Mouse (Mus musculus) midbrain, embryonic 12.5 days (tissue): ENCODE measurements at regions not wholly inside any gene's neighbourhood (a gene's known extent, or its start where the extent isn't known, plus 50 kb on each side); places are given as distances from the start of the nearest gene placed in this dataset.
"Not testable (repeated sequence)": the region's sequence is repeated elsewhere in the genome, so short reads cannot be mapped to it uniquely, and the experiment has no call there.

Source experiments
- ATAC-seq: fragments of 200-750 bp; cut with Nextera tagmentation; 2 replicates; pipeline ENCODE4 v1.8.0; 2017; ENCODE audit warnings: low read depth, moderate TSS enrichment, moderate library complexity; ENCODE audit not compliant: low FRiP score
- H3K27ac ChIP-seq: fragments of 300-500 bp; sonication (generic); replicated peaks from 2 replicates; pipeline ENCODE4 v1.5.1; 2016; ENCODE audit warnings: mild to moderate bottlenecking
- H3K27me3 ChIP-seq: fragments of 300-500 bp; sonication (generic); 2 replicates; pipeline ENCODE4 v1.6.1; 2016; ENCODE audit warnings: mild to moderate bottlenecking
- H3K36me3 ChIP-seq: fragments of 300-500 bp; sonication (generic); 2 replicates; pipeline ENCODE4 v1.6.1; 2016
- H3K4me1 ChIP-seq: fragments of 300-500 bp; sonication (generic); 2 replicates; pipeline ENCODE4 v1.6.1; 2016
- H3K4me2 ChIP-seq: fragments of 300-500 bp; sonication (generic); replicated peaks from 2 replicates; pipeline ENCODE4 v1.6.1; 2016; ENCODE audit warnings: mild to moderate bottlenecking, moderate library complexity
- H3K4me3 ChIP-seq: fragments of 300-500 bp; sonication (generic); 2 replicates; pipeline ENCODE4 v1.5.1; 2016; ENCODE audit warnings: mild to moderate bottlenecking
- H3K9ac ChIP-seq: fragments of 300-500 bp; sonication (generic); replicated peaks from 2 replicates; pipeline ENCODE4 v1.6.1; 2016; ENCODE audit warnings: mild to moderate bottlenecking, moderate library complexity
- H3K9me3 ChIP-seq: fragments of 300-500 bp; sonication (generic); 2 replicates; pipeline ENCODE4 v1.6.1; 2016; ENCODE audit warnings: mild to moderate bottlenecking
- WGBS: fragments of 180-500 bp; shearing (Covaris S2); methylation state at CpG from one replicate; pipeline ENCODE4 v1.1.7; 2016; 5-methylcytosine and 5-hydroxymethylcytosine counted together

DNA sequence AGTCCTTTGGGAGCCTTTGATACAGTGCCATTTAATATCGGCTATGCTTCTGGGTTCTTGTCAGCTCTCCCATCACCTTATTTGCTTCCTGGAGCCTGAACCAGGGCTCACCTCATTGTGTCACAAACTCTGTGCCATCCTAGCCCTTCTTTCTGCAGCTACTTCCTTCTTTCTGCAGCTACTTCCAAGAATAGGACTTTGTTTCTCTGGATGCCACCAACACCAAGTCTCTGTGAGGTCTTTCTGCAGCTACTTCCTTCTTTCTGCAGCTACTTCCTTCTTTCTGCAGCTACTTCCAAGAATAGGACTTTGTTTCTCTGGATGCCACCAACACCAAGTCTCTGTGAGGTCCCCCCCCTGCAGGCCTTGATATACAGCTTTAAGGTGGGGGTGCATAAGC is 107.8 kb downstream of the Adra2a start:
- H3K9ac ChIP-seq, H3K27me3 ChIP-seq, H3K4me2 ChIP-seq, H3K9me3 ChIP-seq, H3K4me3 ChIP-seq, H3K4me1 ChIP-seq, H3K36me3 ChIP-seq, ATAC-seq, H3K27ac ChIP-seq: not testable (repeated sequence)
- 98% methylated on average over 1 of the region's 1 CpGs for WGBS

DNA sequence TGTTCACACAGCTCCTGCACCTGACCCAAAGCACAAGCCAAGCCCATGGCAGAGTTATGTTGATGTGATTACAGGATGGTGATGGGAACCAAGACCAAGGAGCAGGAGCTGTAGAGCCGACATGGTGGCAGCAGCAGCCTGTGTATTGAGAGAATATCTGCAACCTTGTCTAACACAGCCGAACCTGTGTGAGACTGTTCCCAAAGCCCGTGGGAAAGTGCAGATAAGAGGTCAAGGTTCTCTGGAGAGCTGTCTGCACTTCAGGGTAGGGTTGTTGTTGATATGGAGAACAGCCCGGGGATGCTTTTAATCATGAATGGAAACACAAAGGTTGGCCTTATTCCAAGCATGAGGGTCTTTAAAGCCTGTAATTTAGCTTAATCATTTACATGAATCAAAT is 110.4 kb downstream of the Adra2a start:
- 82% methylated on average over 4 of the region's 4 CpGs for WGBS
- no peak overlapping the region for H3K27ac ChIP-seq

GRCm38 (mm10) chr19:54170361-54170760 is 126.4 kb downstream of the Adra2a start:
- H3K36me3 ChIP-seq, result no peaks in the 10 kb centered on the region
- H3K27ac ChIP-seq, result no peak overlapping the region
- H3K4me1 ChIP-seq, result peaks cover 9% of the 10 kb centered on the region
- no peak overlapping the region for H3K9ac ChIP-seq
- H3K27me3 ChIP-seq, result no peaks in the 10 kb centered on the region
- no peaks in the 10 kb centered on the region for H3K9me3 ChIP-seq
- 51% methylated on average over 2 of the region's 2 CpGs for WGBS
- no peak overlapping the region for H3K4me3 ChIP-seq
- ATAC-seq, result no peak
- no peak overlapping the region for H3K4me2 ChIP-seq

More for the DNA sequence above, 110.4 kb downstream of the Adra2a start:
- no peak overlapping the region for H3K9ac ChIP-seq
- no peaks in the 10 kb centered on the region for H3K36me3 ChIP-seq
- no peak for ATAC-seq
- no peak overlapping the region for H3K4me2 ChIP-seq
- no peaks in the 10 kb centered on the region for H3K4me1 ChIP-seq
- no peak overlapping the region for H3K4me3 ChIP-seq
- no peaks in the 10 kb centered on the region for H3K9me3 ChIP-seq
- no peaks in the 10 kb centered on the region for H3K27me3 ChIP-seq

DNA sequence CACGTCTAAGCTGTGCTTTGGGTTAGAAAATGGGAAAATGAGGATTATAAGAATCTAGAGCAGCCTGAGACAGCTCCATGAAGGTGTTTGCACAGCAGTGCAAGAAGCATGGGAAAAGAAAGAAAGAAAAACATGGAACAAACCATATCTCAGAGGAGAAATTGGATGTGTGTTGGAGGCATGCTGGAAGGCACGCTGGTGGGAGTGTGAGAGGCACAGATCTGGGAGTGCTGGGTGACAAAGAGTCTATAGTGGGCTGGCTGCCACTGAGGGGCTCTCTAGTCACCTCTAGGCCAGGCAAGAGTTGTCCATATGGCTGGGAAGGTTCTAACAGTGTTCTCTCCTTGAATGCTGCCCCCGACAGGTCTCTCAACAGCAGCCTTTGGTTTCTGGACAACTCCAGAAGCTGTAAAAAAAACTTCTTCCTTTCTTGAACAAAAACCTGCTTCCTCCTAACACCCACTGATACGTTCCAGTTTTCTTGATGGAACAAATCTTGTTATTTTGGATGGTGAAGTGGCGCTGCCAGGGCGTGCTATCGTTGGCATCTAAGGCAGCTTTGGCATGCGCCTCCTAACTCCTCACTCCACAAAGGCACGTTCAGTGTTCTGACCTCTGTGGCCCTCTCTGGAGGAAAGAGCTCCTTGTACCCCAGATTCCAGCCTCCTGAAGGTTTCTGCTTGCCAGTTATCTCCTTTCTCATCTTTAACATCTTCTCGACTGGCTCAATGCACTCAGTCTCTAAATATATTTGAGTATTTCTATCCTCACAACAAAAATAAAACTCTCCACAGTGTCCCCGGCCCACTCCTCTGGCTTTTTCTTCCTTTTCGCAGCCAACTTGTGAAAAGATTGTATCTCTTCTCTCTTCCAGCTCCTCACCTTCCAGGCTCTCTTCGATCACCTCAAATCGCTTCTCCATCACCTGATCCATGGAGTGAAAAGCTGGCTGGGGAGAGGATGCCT is 130.4 kb downstream of the Adra2a start:
- Histone ChIP-seq H3K4me3 (no peak overlapping the region), H3K27ac (no peak overlapping the region), H3K9me3 (no peaks in the 10 kb centered on the region), H3K27me3 (no peaks in the 10 kb centered on the region), H3K4me2 (no peak overlapping the region), H3K36me3 (no peaks in the 10 kb centered on the region), H3K9ac (no peak overlapping the region), H3K4me1 (peaks cover 9% of the 10 kb centered on the region)
- ATAC-seq, result no peak
- WGBS, result 91% methylated on average over 14 of the region's 14 CpGs

- Histone ChIP-seq H3K9me3 (no peaks in the 10 kb centered on the region), H3K27me3 (no peaks in the 10 kb centered on the region), H3K4me2 (no peak overlapping the region), H3K27ac (no peak overlapping the region), H3K4me3 (no peak overlapping the region), H3K4me1 (peaks cover 7% of the 10 kb centered on the region), H3K36me3 (no peaks in the 10 kb centered on the region), H3K9ac (no peak overlapping the region)
- no peak for ATAC-seq
- 52% methylated on average over 7 of the region's 7 CpGs for WGBS
Observed at GRCm38 (mm10) chr19:54175766-54176165, 131.8 kb downstream of the Adra2a start.

GRCm38 (mm10) chr19:54177491-54177890 is 133.5 kb downstream of the Adra2a start:
- Histone ChIP-seq H3K4me3 (no peak overlapping the region), H3K9me3 (no peaks in the 10 kb centered on the region), H3K27ac (no peak overlapping the region), H3K4me2 (no peak overlapping the region), H3K4me1 (no peaks in the 10 kb centered on the region), H3K36me3 (no peaks in the 10 kb centered on the region), H3K27me3 (no peaks in the 10 kb centered on the region), H3K9ac (no peak overlapping the region)
- ATAC-seq, result no peak
- 84% methylated on average over 6 of the region's 6 CpGs for WGBS

GRCm38 (mm10) chr19:54200407-54200806 is 156.5 kb downstream of the Adra2a start:
- H3K27me3 ChIP-seq, result no peaks in the 10 kb centered on the region
- peaks cover 3% of the 10 kb centered on the region; the same call in 1 of the 2 replicates for H3K4me1 ChIP-seq
- H3K9me3 ChIP-seq, result no peaks in the 10 kb centered on the region
- 84% methylated on average over 6 of the region's 6 CpGs for WGBS
- H3K27ac ChIP-seq, result no peak overlapping the region
- ATAC-seq, result no peak
- no peak overlapping the region for H3K9ac ChIP-seq
- H3K4me2 ChIP-seq, result no peak overlapping the region
- H3K36me3 ChIP-seq, result no peaks in the 10 kb centered on the region
- H3K4me3 ChIP-seq, result no peak overlapping the region

- no peak overlapping the region for H3K27ac ChIP-seq
- no peak overlapping the region for H3K4me2 ChIP-seq
- no peaks in the 10 kb centered on the region for H3K9me3 ChIP-seq
- WGBS, result 82% methylated on average over 6 of the region's 6 CpGs
- no peak overlapping the region for H3K4me3 ChIP-seq
- H3K36me3 ChIP-seq, result no peaks in the 10 kb centered on the region
- H3K4me1 ChIP-seq, result no peaks in the 10 kb centered on the region
- no peak overlapping the region for H3K9ac ChIP-seq
- H3K27me3 ChIP-seq, result no peaks in the 10 kb centered on the region
- ATAC-seq, result no peak
Observed at GRCm38 (mm10) chr19:54202456-54202855, 158.5 kb downstream of the Adra2a start.

DNA sequence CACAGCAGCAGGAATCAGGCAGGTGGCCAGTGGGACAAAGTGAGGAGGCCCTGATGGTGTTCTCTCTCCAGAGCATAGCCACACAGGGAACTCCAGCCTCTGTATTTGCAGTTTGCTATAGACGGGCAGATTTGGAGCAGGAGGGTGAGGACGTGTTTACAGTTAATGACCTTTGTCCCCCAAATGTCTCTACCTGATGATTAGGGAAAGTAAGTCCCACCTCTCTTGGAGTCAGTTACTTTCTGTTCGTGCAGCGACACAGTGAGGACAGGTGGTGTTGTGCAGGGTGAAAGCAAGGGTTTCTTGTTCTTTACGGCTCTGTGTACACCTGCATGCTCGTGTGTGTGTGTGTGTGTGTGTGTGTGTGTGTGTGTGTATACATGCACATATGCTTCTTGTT is 162.9 kb downstream of the Adra2a start:
- H3K36me3 ChIP-seq, result no peaks in the 10 kb centered on the region
- no peak overlapping the region for H3K4me2 ChIP-seq
- no peaks in the 10 kb centered on the region for H3K4me1 ChIP-seq
- no peak overlapping the region for H3K9ac ChIP-seq
- H3K4me3 ChIP-seq, result no peak overlapping the region
- H3K27ac ChIP-seq, result no peak overlapping the region
- H3K27me3 ChIP-seq, result no peaks in the 10 kb centered on the region
- WGBS, result 82% methylated on average over 6 of the region's 6 CpGs
- H3K9me3 ChIP-seq, result no peaks in the 10 kb centered on the region
- no peak for ATAC-seq

DNA sequence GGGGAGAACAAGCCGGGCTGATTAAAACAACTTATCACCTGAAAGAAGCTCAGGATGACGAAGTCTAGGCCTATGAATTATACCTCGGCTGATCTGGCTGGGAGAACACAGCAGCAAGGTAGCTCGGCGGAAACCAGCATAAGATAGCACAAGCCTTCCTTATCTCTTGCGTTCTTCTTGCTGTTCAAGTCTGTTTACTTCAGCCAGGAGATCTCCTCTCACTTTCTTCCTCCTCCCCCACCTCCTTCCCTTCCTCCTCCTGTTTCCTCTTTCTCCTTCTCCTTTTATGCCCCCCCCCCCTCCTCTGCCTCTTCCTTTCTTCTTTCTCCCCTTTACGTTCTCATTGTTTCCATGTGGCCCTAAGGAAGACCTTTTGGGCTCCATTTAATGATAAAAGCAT is 168.2 kb downstream of the Adra2a start:
- ATAC-seq, result no peak
- no peaks in the 10 kb centered on the region for H3K4me1 ChIP-seq
- H3K4me2 ChIP-seq, result no peak overlapping the region
- no peaks in the 10 kb centered on the region for H3K9me3 ChIP-seq
- no peaks in the 10 kb centered on the region for H3K36me3 ChIP-seq
- no peak overlapping the region for H3K9ac ChIP-seq
- H3K27ac ChIP-seq, result no peak overlapping the region
- 87% methylated on average over 7 of the region's 7 CpGs for WGBS
- no peaks in the 10 kb centered on the region for H3K27me3 ChIP-seq
- no peak overlapping the region for H3K4me3 ChIP-seq

- no peak overlapping the region for H3K4me2 ChIP-seq
- H3K9me3 ChIP-seq, result no peaks in the 10 kb centered on the region
- no peak overlapping the region for H3K9ac ChIP-seq
- no peaks in the 10 kb centered on the region for H3K36me3 ChIP-seq
- 84% methylated on average over 6 of the region's 6 CpGs for WGBS
- ATAC-seq, result no peak
- H3K4me1 ChIP-seq, result no peaks in the 10 kb centered on the region
- H3K4me3 ChIP-seq, result no peak overlapping the region
- no peaks in the 10 kb centered on the region for H3K27me3 ChIP-seq
- H3K27ac ChIP-seq, result no peak overlapping the region
Observed at GRCm38 (mm10) chr19:54244176-54244575, 200.2 kb downstream of the Adra2a start.

DNA sequence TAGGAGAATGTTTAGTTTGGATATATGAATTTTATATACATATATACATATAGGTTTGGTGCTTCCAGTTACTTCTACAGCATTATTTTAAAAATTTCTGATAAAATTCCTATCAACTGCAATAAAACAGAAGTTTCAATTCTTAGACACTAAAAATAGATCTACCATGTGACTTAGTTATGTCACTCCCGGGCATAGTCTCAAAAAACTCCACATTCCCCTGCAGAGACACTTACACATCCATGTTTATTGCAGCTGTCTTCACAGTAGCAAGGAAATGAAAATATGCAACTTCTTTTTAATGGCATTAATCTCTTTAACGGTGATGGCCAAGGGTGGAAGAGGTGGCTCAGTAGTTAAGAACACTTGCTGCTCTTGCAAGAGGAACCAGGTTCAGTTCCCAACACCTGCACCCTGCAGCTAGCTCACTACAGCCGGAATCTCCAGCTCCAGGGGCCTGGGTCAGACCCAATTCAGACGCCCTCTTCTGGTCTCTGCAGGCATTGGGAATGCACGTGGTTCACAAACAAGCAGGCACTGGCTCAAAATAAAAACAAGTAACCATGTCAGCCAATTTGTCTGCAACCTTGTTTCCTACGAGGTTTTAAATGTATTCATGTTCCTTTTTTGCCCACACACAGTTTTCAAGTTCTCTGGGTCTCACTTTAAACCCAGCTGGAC is 204.4 kb downstream of the Adra2a start:
- Histone ChIP-seq H3K27ac (no peak overlapping the region), H3K4me1 (no peaks in the 10 kb centered on the region), H3K36me3 (no peaks in the 10 kb centered on the region), H3K4me3 (no peak overlapping the region), H3K9me3 (no peaks in the 10 kb centered on the region), H3K4me2 (no peak overlapping the region), H3K9ac (no peak overlapping the region), H3K27me3 (no peaks in the 10 kb centered on the region)
- ATAC-seq, result no peak
- WGBS, result 23% methylated on average over 6 of the region's 6 CpGs
